Mouse (Mus musculus) heart, adult 10 weeks (tissue): ENCODE measurements around the gene Stkld1. TPM values are rescaled to one million over a fixed set of nuclear protein-coding genes. Genes with fewer than 3 reads are reported as not detected.

Source experiments
- polyA plus RNA-seq: library from polyadenylated mRNA; stranded (reverse); fragments of 350-450 nt; fragmentation: Illumina TruSeq; extraction: RNeasy Lipid Tissue Mini Kit (QIAGEN cat#74804); gene quantifications from one replicate; pipeline ENCODE4 v1.2.3, GENCODE M21; 2014; ENCODE audit warnings: low read depth, low replicate concordance

The Stkld1 gene
- polyA plus RNA-seq: not detected

GRCm38 (mm10) chr2:26933304-26934055, at the start of gene Stkld1, which contains the start of gene Surf4:
TSS of gene Stkld1 (plus strand) at chr2:26934047.
TSS of gene Surf4 (minus strand) at chr2:26933928.

GRCm38 (mm10) chr2:26902467-26903220, 31.2 kb upstream of the Stkld1 start, which contains the start of gene Surf6:
TSS of gene Surf6 (minus strand) at chr2:26902879.

GRCm38 (mm10) chr2:26910124-26910993, 23.5 kb upstream of the Stkld1 start, which contains the start of the genes Med22 and Rpl7a:
TSS of gene Med22 (minus strand) at chr2:26910677.
TSS of gene Rpl7a (plus strand) at chr2:26910764.

GRCm38 (mm10) chr2:26915927-26916728, 17.7 kb upstream of the Stkld1 start, which contains the start of the genes Surf2 and Surf1:
TSS of gene Surf2 (plus strand) at chr2:26916367.
TSS of gene Surf1 (minus strand) at chr2:26916530.

GRCm38 (mm10) chr2:26963923-26964723, 30.3 kb downstream of the Stkld1 start, which contains the start of gene Rexo4:
TSS of gene Rexo4 (minus strand) at chr2:26964386.

GRCm38 (mm10) chr2:26973116-26973515, 39.3 kb downstream of the Stkld1 start, which contains the start of gene Adamts13:
TSS of gene Adamts13 (plus strand) at chr2:26973416.

Other genes with a start within 250 kb of the Stkld1 start
- not detected for gene Abo, start 69.1 kb upstream of the Stkld1 start, polyA plus RNA-seq
- 11.8 TPM for gene Surf6, start 31.2 kb upstream of the Stkld1 start, polyA plus RNA-seq
- gene Med22, start 23.4 kb upstream of the Stkld1 start, polyA plus RNA-seq: 28.6 TPM
- gene Rpl7a, start 23.3 kb upstream of the Stkld1 start, polyA plus RNA-seq: 813 TPM
- 33.6 TPM for gene Surf2, start 17.7 kb upstream of the Stkld1 start, polyA plus RNA-seq
- 65.6 TPM for gene Surf1, start 17.5 kb upstream of the Stkld1 start, polyA plus RNA-seq
- gene Surf4, start 119 bp upstream of the Stkld1 start, polyA plus RNA-seq: 89.7 TPM
- gene Rexo4, start 30.3 kb downstream of the Stkld1 start, polyA plus RNA-seq: 19.7 TPM
- 0.13 TPM for gene Adamts13, start 39.4 kb downstream of the Stkld1 start, polyA plus RNA-seq
- 43.6 TPM for gene Cacfd1, start 75.9 kb downstream of the Stkld1 start, polyA plus RNA-seq
- 0.34 TPM for gene Slc2a6, start 94.0 kb downstream of the Stkld1 start, polyA plus RNA-seq
- not detected for gene Mymk, start 138.1 kb downstream of the Stkld1 start, polyA plus RNA-seq
- gene Adamtsl2, start 145.3 kb downstream of the Stkld1 start, polyA plus RNA-seq: 19.6 TPM
- gene Fam163b, start 208.4 kb downstream of the Stkld1 start, polyA plus RNA-seq: 0.47 TPM
- gene Dbh, start 231.2 kb downstream of the Stkld1 start, polyA plus RNA-seq: 2.9 TPM